Mouse (Mus musculus): ENCODE results near the gene Alms1. TPM values are rescaled to one million over a fixed set of nuclear protein-coding genes. Genes with fewer than 3 reads are reported as not detected.

The Alms1 gene
- total and polyA plus RNA-seq, 3 experiments, result 2.3 to 3.6 (median 2.8) TPM

DNA sequence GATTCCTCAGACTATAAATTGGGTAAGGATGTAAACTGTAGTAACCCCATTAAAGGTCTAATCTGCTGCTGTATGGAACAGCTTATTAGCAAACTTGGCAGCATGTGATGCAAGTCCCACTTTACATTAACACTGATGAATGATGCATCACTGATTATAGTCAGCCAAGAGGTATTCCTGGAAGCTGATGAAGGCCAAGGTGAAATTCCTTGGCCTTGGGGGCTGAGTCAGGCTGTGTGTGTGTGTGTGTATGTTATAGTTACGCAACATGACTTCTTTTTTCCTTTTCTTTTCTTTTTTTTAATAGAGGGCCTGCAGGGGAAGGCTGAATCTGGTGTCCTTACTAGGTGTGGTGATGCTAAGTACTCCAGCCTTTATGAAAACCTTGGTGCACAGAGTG, 23.2 kb downstream of the Alms1 start:
- in situ Hi-C loops (cut with MboI; ENCODE audit: low pct_ligation_motif_present, low pct_unique_long_range_greater_than_20kb, low sequenced_read_pairs), result no loop called here
- H3K27me3 ChIP-seq (replicated peaks), result no peaks in the 10 kb centered on the region
- no peak overlapping the region for H3K27ac ChIP-seq (ENCODE audit: insufficient read depth, low read depth)
- H3K4me3 ChIP-seq (replicated peaks in 1 of 3; ENCODE audit: low read depth in 2 of 3, low read length in 2 of 3, poor library complexity in 1 of 3), result no peak overlapping the region
- H3K79me2 ChIP-seq (replicated peaks; ENCODE audit: control insufficient read depth, extremely low read depth, insufficient read depth, poor library complexity, severe bottlenecking), result no peaks in the 10 kb centered on the region
- H3K9me3 ChIP-seq (replicated peaks; ENCODE audit: low read length), result no peaks in the 10 kb centered on the region
- no peaks in the 10 kb centered on the region for H3K4me1 ChIP-seq (ENCODE audit: control insufficient read depth in 1 of 2, insufficient read depth in 2 of 2)
- DNase-seq (ENCODE audit: extremely low read depth), result no peak
- dilution Hi-C loops (cut with MboI; ENCODE audit: extremely low pct_ligation_motif_present, extremely low pct_unique_long_range_greater_than_20kb, low sequenced_read_pairs), result no loop called here
- H3K4me2 ChIP-seq (ENCODE audit: insufficient read depth, low read depth, poor library complexity, severe bottlenecking), result no peak overlapping the region
- no peak overlapping the region for H3K9ac ChIP-seq (ENCODE audit: insufficient read depth, low read depth)
- peaks cover 2 to 19% of the 10 kb centered on the region in 2 experiments for H3K36me3 ChIP-seq (replicated peaks in 1 of 2; ENCODE audit: control insufficient read depth in 1 of 2, insufficient read depth in 1 of 2, low read length in 1 of 2)
- TF ChIP-seq ZMIZ1 (IDR thresholded peaks at IDR 0.05; ENCODE audit: low read depth, low read length), result no peak
- TF ChIP-seq GABPA (IDR thresholded peaks at IDR 0.05; ENCODE audit: insufficient replicate concordance, low read depth, low read length), result no peak
- TF ChIP-seq USF1 (IDR thresholded peaks at IDR 0.05; ENCODE audit: low read depth, low read length), result no peak
- TF ChIP-seq ZKSCAN1 (IDR thresholded peaks at IDR 0.05; ENCODE audit: borderline replicate concordance, low read depth, low read length), result no peak
- no peak for TF ChIP-seq PAX5 (IDR thresholded peaks at IDR 0.05; ENCODE audit: low read length)
- no peak for TF ChIP-seq TBP (conservative IDR thresholded peaks at IDR 0.05; ENCODE audit: low read depth, low read length)

DNA sequence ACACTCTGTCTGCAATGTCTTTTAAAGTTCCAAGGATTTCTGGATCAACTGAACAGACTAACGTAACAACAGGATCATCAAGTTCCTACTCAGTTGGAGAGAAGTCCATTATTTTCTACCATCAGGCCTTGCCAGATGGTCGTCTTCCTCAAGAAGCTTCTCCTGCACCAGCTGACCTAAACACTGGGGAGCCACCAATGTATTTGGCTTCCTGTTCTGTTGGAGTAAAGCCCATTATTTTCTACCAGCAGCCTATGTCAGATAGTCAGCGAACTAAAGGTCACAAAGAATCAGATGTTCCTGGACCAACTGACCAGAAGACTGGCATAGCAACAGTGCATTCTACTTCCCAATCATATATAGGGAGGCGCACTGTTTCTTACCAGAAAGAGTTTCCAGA, 33.5 kb downstream of the Alms1 start:
- DNase-seq (ENCODE audit: extremely low read depth), result no peak
- Histone ChIP-seq H3K36me3 (replicated peaks in 1 of 2; ENCODE audit: control insufficient read depth in 1 of 2, insufficient read depth in 1 of 2, low read length in 1 of 2) (peaks cover 2 to 41% of the 10 kb centered on the region in 2 experiments), H3K4me3 (replicated peaks in 1 of 3; ENCODE audit: low read depth in 2 of 3, low read length in 2 of 3, poor library complexity in 1 of 3) (no peak overlapping the region), H3K27me3 (replicated peaks) (no peaks in the 10 kb centered on the region), H3K27ac (ENCODE audit: insufficient read depth, low read depth) (no peak overlapping the region), H3K4me1 (ENCODE audit: control insufficient read depth in 1 of 2, insufficient read depth in 2 of 2) (peaks cover 0 to 13% of the 10 kb centered on the region in 2 experiments; a peak in 1 of 4 replicates), H3K79me2 (replicated peaks; ENCODE audit: control insufficient read depth, extremely low read depth, insufficient read depth, poor library complexity, severe bottlenecking) (no peaks in the 10 kb centered on the region), H3K9me3 (replicated peaks; ENCODE audit: low read length) (no peaks in the 10 kb centered on the region), H3K4me2 (ENCODE audit: insufficient read depth, low read depth, poor library complexity, severe bottlenecking) (no peak overlapping the region), H3K9ac (ENCODE audit: insufficient read depth, low read depth) (no peak overlapping the region)
- dilution Hi-C loops (cut with MboI; ENCODE audit: extremely low pct_ligation_motif_present, extremely low pct_unique_long_range_greater_than_20kb, low sequenced_read_pairs) (no loop called here), in situ Hi-C loops (cut with MboI; ENCODE audit: low pct_ligation_motif_present, low pct_unique_long_range_greater_than_20kb, low sequenced_read_pairs) (no loop called here)
- no peak for TF ChIP-seq RCOR1 (conservative IDR thresholded peaks at IDR 0.05; ENCODE audit: low read depth, low read length)
- no peak for TF ChIP-seq ZNF384 (IDR thresholded peaks at IDR 0.05; ENCODE audit: low read depth, low read length)

DNA sequence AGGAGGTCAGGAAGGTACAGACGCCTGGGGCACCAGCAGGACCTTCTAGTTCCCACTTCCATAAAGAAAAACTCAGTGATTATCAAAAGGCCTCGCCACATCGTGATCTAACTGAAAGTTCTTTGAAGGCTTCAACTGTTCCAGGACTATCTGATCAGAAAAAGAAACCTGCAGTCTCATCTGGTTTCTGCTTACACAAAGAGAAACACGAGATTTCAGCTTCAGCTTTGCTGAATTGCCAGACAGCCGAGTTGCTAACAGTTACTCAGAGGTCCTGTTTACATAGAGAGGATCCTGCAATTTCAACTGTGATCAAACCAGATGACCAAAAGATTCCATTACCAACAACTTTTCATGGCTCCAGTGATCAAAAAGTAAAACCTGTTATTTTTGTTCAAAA, 34.3 kb downstream of the Alms1 start:
- H3K4me3 ChIP-seq (replicated peaks in 1 of 3; ENCODE audit: low read depth in 2 of 3, low read length in 2 of 3, poor library complexity in 1 of 3), result no peak overlapping the region
- no peaks in the 10 kb centered on the region for H3K27me3 ChIP-seq (replicated peaks)
- H3K27ac ChIP-seq (ENCODE audit: insufficient read depth, low read depth), result no peak overlapping the region
- H3K9me3 ChIP-seq (replicated peaks; ENCODE audit: low read length), result no peaks in the 10 kb centered on the region
- dilution Hi-C loops (cut with MboI; ENCODE audit: extremely low pct_ligation_motif_present, extremely low pct_unique_long_range_greater_than_20kb, low sequenced_read_pairs) (no loop called here), in situ Hi-C loops (cut with MboI; ENCODE audit: low pct_ligation_motif_present, low pct_unique_long_range_greater_than_20kb, low sequenced_read_pairs) (no loop called here)
- TF ChIP-seq EP300 (IDR thresholded peaks at IDR 0.05; ENCODE audit: low read length) (no peak), POLR2A (IDR thresholded peaks at IDR 0.05; ENCODE audit: low read depth, low read length) (no peak), PAX5 (IDR thresholded peaks at IDR 0.05; ENCODE audit: low read length) (no peak), USF2 (conservative IDR thresholded peaks at IDR 0.05; ENCODE audit: low read depth, low read length) (no peak), BHLHE40 (IDR thresholded peaks at IDR 0.05; ENCODE audit: low read depth, low read length) (no peak), KAT2A (IDR thresholded peaks at IDR 0.05; ENCODE audit: insufficient replicate concordance, low read length) (no peak), IRF4 (IDR thresholded peaks at IDR 0.05; ENCODE audit: low read depth, low read length) (no peak), SIN3A (IDR thresholded peaks at IDR 0.05; ENCODE audit: low read length) (no peak), CHD2 (IDR thresholded peaks at IDR 0.05; ENCODE audit: low read length) (no peak), HCFC1 (IDR thresholded peaks at IDR 0.05; ENCODE audit: low read depth, low read length) (no peak), UBTF (IDR thresholded peaks at IDR 0.05; ENCODE audit: low read depth, low read length) (no peak), ZNF384 (IDR thresholded peaks at IDR 0.05; ENCODE audit: low read depth, low read length) (no peak), MAZ (IDR thresholded peaks at IDR 0.05; ENCODE audit: low read depth, low read length) (no peak), MAFK (IDR thresholded peaks at IDR 0.05; ENCODE audit: insufficient replicate concordance, low read length) (no peak), TCF12 (IDR thresholded peaks at IDR 0.05; ENCODE audit: low read depth, low read length) (no peak), SMC3 (IDR thresholded peaks at IDR 0.05; ENCODE audit: low read depth, low read length) (no peak), RAD21 (IDR thresholded peaks at IDR 0.05; ENCODE audit: low read depth, low read length) (no peak), JUND (conservative IDR thresholded peaks at IDR 0.05; ENCODE audit: low read depth, low read length) (no peak)
- no peaks in the 10 kb centered on the region for H3K79me2 ChIP-seq (replicated peaks; ENCODE audit: control insufficient read depth, extremely low read depth, insufficient read depth, poor library complexity, severe bottlenecking)
- no peak for DNase-seq (ENCODE audit: extremely low read depth)
- H3K4me2 ChIP-seq (ENCODE audit: insufficient read depth, low read depth, poor library complexity, severe bottlenecking), result no peak overlapping the region
- peaks cover 0 to 13% of the 10 kb centered on the region in 2 experiments; a peak in 1 of 4 replicates for H3K4me1 ChIP-seq (ENCODE audit: control insufficient read depth in 1 of 2, insufficient read depth in 2 of 2)
- no peak overlapping the region for H3K9ac ChIP-seq (ENCODE audit: insufficient read depth, low read depth)
- peaks cover 2 to 41% of the 10 kb centered on the region in 2 experiments for H3K36me3 ChIP-seq (replicated peaks in 1 of 2; ENCODE audit: control insufficient read depth in 1 of 2, insufficient read depth in 1 of 2, low read length in 1 of 2)

Data from CH12.LX (cell line).